Mouse (Mus musculus): ENCODE data around the gene Gsn. TPM values are rescaled to one million over a fixed set of nuclear protein-coding genes. Genes with fewer than 3 reads are reported as not detected.
A peak's percentile ranks its signal among the peaks of the same experiment; 100 is the strongest.

Gsn gene
- polyA plus RNA-seq, 1 experiment from 2014 or later = 177 TPM

GRCm38 (mm10) chr2:35269136-35269535 is 13.0 kb downstream of the Gsn start:
- ATAC-seq = no peak
- Histone ChIP-seq H3K36me3 (ENCODE audit: control insufficient read depth, insufficient read depth, low read length) (peaks cover 2% of the 10 kb centered on the region; the same call in 1 of the 2 replicates), H3K4me1 (ENCODE audit: control insufficient read depth, insufficient read depth, low read length) (peaks cover 75% of the 10 kb centered on the region), H3K27ac (ENCODE audit: low read length) (0 out of 2 replicates have a peak overlapping the region, but pooled peaks have one; percentile 6), H3K4me2 (ENCODE audit: low read depth, low read length) (no peak overlapping the region), H3K27me3 (replicated peaks; ENCODE audit: control insufficient read depth, insufficient read depth, low read length) (no peaks in the 10 kb centered on the region), H3K9ac (ENCODE audit: low read depth, low read length) (0 out of 2 replicates have a peak overlapping the region, but pooled peaks have one; percentile 2), H3K9me3 (ENCODE audit: control insufficient read depth, low read length) (no peaks in the 10 kb centered on the region), H3K4me3 (ENCODE audit: low read length) (no peak overlapping the region)
- 72% methylated on average over 6 of the region's 6 CpGs for WGBS

GRCm38 (mm10) chr2:35269716-35270260 is 13.6 kb downstream of the Gsn start:
- H3K9ac ChIP-seq (ENCODE audit: low read depth, low read length) = no peak overlapping the region
- no peak overlapping the region for H3K4me3 ChIP-seq (ENCODE audit: low read length)
- H3K4me1 ChIP-seq (ENCODE audit: control insufficient read depth, insufficient read depth, low read length) = peaks cover 75% of the 10 kb centered on the region
- H3K9me3 ChIP-seq (ENCODE audit: control insufficient read depth, low read length) = no peaks in the 10 kb centered on the region
- ATAC-seq = no peak
- no peaks in the 10 kb centered on the region for H3K27me3 ChIP-seq (replicated peaks; ENCODE audit: control insufficient read depth, insufficient read depth, low read length)
- H3K4me2 ChIP-seq (ENCODE audit: low read depth, low read length) = no peak overlapping the region
- peaks cover 2% of the 10 kb centered on the region; the same call in 1 of the 2 replicates for H3K36me3 ChIP-seq (ENCODE audit: control insufficient read depth, insufficient read depth, low read length)
- 0 out of 2 replicates have a peak overlapping the region, but pooled peaks have one; percentile 67 for H3K27ac ChIP-seq (ENCODE audit: low read length)
- WGBS = 77% methylated on average over 4 of the region's 4 CpGs

- ATAC-seq = no peak
- H3K4me1 ChIP-seq (ENCODE audit: control insufficient read depth, insufficient read depth, low read length) = peaks cover 72% of the 10 kb centered on the region
- H3K4me2 ChIP-seq (ENCODE audit: low read depth, low read length) = 0 out of 2 replicates have a peak overlapping the region, but pooled peaks have one; percentile 19
- H3K9me3 ChIP-seq (ENCODE audit: control insufficient read depth, low read length) = no peaks in the 10 kb centered on the region
- H3K9ac ChIP-seq (ENCODE audit: low read depth, low read length) = no peak overlapping the region
- peak overlapping the region; percentile 67 for H3K27ac ChIP-seq (ENCODE audit: low read length)
- H3K36me3 ChIP-seq (ENCODE audit: control insufficient read depth, insufficient read depth, low read length) = peaks cover 2% of the 10 kb centered on the region; the same call in 1 of the 2 replicates
- H3K4me3 ChIP-seq (ENCODE audit: low read length) = no peak overlapping the region
- 17% methylated on average over 10 of the region's 10 CpGs for WGBS
- no peaks in the 10 kb centered on the region for H3K27me3 ChIP-seq (replicated peaks; ENCODE audit: control insufficient read depth, insufficient read depth, low read length)
Observed at GRCm38 (mm10) chr2:35270531-35270984, 14.4 kb downstream of the Gsn start.

GRCm38 (mm10) chr2:35271817-35272216 is 15.6 kb downstream of the Gsn start:
- peaks cover 2% of the 10 kb centered on the region; the same call in 1 of the 2 replicates for H3K36me3 ChIP-seq (ENCODE audit: control insufficient read depth, insufficient read depth, low read length)
- H3K4me2 ChIP-seq (ENCODE audit: low read depth, low read length) = no peak overlapping the region
- ATAC-seq = no peak
- no peaks in the 10 kb centered on the region for H3K27me3 ChIP-seq (replicated peaks; ENCODE audit: control insufficient read depth, insufficient read depth, low read length)
- 44% methylated on average over 2 of the region's 2 CpGs for WGBS
- H3K9me3 ChIP-seq (ENCODE audit: control insufficient read depth, low read length) = no peaks in the 10 kb centered on the region
- H3K27ac ChIP-seq (ENCODE audit: low read length) = no peak overlapping the region
- no peak overlapping the region for H3K9ac ChIP-seq (ENCODE audit: low read depth, low read length)
- peaks cover 59% of the 10 kb centered on the region for H3K4me1 ChIP-seq (ENCODE audit: control insufficient read depth, insufficient read depth, low read length)
- no peak overlapping the region for H3K4me3 ChIP-seq (ENCODE audit: low read length)

- Histone ChIP-seq H3K36me3 (ENCODE audit: control insufficient read depth, insufficient read depth, low read length) (peaks cover 2% of the 10 kb centered on the region; the same call in 1 of the 2 replicates), H3K27ac (ENCODE audit: low read length) (peak overlapping the region; percentile 73; the same call in 1 of the 2 replicates), H3K9me3 (ENCODE audit: control insufficient read depth, low read length) (no peaks in the 10 kb centered on the region), H3K4me2 (ENCODE audit: low read depth, low read length) (no peak overlapping the region), H3K27me3 (replicated peaks; ENCODE audit: control insufficient read depth, insufficient read depth, low read length) (no peaks in the 10 kb centered on the region), H3K4me3 (ENCODE audit: low read length) (no peak overlapping the region), H3K4me1 (ENCODE audit: control insufficient read depth, insufficient read depth, low read length) (peaks cover 53% of the 10 kb centered on the region), H3K9ac (ENCODE audit: low read depth, low read length) (no peak overlapping the region)
- ATAC-seq = no peak
- WGBS = 86% methylated on average over 6 of the region's 6 CpGs
Observed at GRCm38 (mm10) chr2:35272881-35273280, 16.7 kb downstream of the Gsn start.

- peak overlapping the region; percentile 73 for H3K27ac ChIP-seq (ENCODE audit: low read length)
- 26% methylated on average over 2 of the region's 2 CpGs for WGBS
- H3K27me3 ChIP-seq (replicated peaks; ENCODE audit: control insufficient read depth, insufficient read depth, low read length) = no peaks in the 10 kb centered on the region
- H3K4me2 ChIP-seq (ENCODE audit: low read depth, low read length) = no peak overlapping the region
- H3K9me3 ChIP-seq (ENCODE audit: control insufficient read depth, low read length) = no peaks in the 10 kb centered on the region
- peaks cover 46% of the 10 kb centered on the region for H3K4me1 ChIP-seq (ENCODE audit: control insufficient read depth, insufficient read depth, low read length)
- no peak overlapping the region for H3K4me3 ChIP-seq (ENCODE audit: low read length)
- peaks cover 2% of the 10 kb centered on the region; the same call in 1 of the 2 replicates for H3K36me3 ChIP-seq (ENCODE audit: control insufficient read depth, insufficient read depth, low read length)
- peak; percentile 42 for ATAC-seq
- 0 out of 2 replicates have a peak overlapping the region, but pooled peaks have one; percentile 8 for H3K9ac ChIP-seq (ENCODE audit: low read depth, low read length)
Observed at GRCm38 (mm10) chr2:35273536-35273935, 17.4 kb downstream of the Gsn start.

- Histone ChIP-seq H3K27me3 (replicated peaks; ENCODE audit: control insufficient read depth, insufficient read depth, low read length) (no peaks in the 10 kb centered on the region), H3K4me1 (ENCODE audit: control insufficient read depth, insufficient read depth, low read length) (peaks cover 31% of the 10 kb centered on the region), H3K9me3 (ENCODE audit: control insufficient read depth, low read length) (no peaks in the 10 kb centered on the region), H3K9ac (ENCODE audit: low read depth, low read length) (no peak overlapping the region), H3K27ac (ENCODE audit: low read length) (0 out of 2 replicates have a peak overlapping the region, but pooled peaks have one; percentile 7), H3K36me3 (ENCODE audit: control insufficient read depth, insufficient read depth, low read length) (no peaks in the 10 kb centered on the region), H3K4me2 (ENCODE audit: low read depth, low read length) (no peak overlapping the region), H3K4me3 (ENCODE audit: low read length) (no peak overlapping the region)
- no peak for ATAC-seq
- WGBS = 82% methylated on average over 3 of the region's 3 CpGs
Observed at GRCm38 (mm10) chr2:35277686-35278085, 21.5 kb downstream of the Gsn start.

GRCm38 (mm10) chr2:35278371-35279210 is 22.4 kb downstream of the Gsn start:
- no peak overlapping the region for H3K4me2 ChIP-seq (ENCODE audit: low read depth, low read length)
- H3K9ac ChIP-seq (ENCODE audit: low read depth, low read length) = no peak overlapping the region
- H3K9me3 ChIP-seq (ENCODE audit: control insufficient read depth, low read length) = no peaks in the 10 kb centered on the region
- no peak for ATAC-seq
- H3K27me3 ChIP-seq (replicated peaks; ENCODE audit: control insufficient read depth, insufficient read depth, low read length) = no peaks in the 10 kb centered on the region
- H3K4me3 ChIP-seq (ENCODE audit: low read length) = no peak overlapping the region
- WGBS = 82% methylated on average over 7 of the region's 7 CpGs
- H3K27ac ChIP-seq (ENCODE audit: low read length) = no peak overlapping the region
- H3K4me1 ChIP-seq (ENCODE audit: control insufficient read depth, insufficient read depth, low read length) = peaks cover 24% of the 10 kb centered on the region
- H3K36me3 ChIP-seq (ENCODE audit: control insufficient read depth, insufficient read depth, low read length) = no peaks in the 10 kb centered on the region

GRCm38 (mm10) chr2:35280001-35280400 is 23.8 kb downstream of the Gsn start:
- H3K27ac ChIP-seq (ENCODE audit: low read length) = no peak overlapping the region
- H3K27me3 ChIP-seq (replicated peaks; ENCODE audit: control insufficient read depth, insufficient read depth, low read length) = no peaks in the 10 kb centered on the region
- H3K36me3 ChIP-seq (ENCODE audit: control insufficient read depth, insufficient read depth, low read length) = no peaks in the 10 kb centered on the region
- H3K9ac ChIP-seq (ENCODE audit: low read depth, low read length) = no peak overlapping the region
- H3K4me2 ChIP-seq (ENCODE audit: low read depth, low read length) = no peak overlapping the region
- no peak for ATAC-seq
- peaks cover 20% of the 10 kb centered on the region for H3K4me1 ChIP-seq (ENCODE audit: control insufficient read depth, insufficient read depth, low read length)
- H3K4me3 ChIP-seq (ENCODE audit: low read length) = no peak overlapping the region
- 46% methylated on average over 3 of the region's 3 CpGs for WGBS
- no peaks in the 10 kb centered on the region for H3K9me3 ChIP-seq (ENCODE audit: control insufficient read depth, low read length)

Measured in intestine, embryonic 16.5 days (tissue).